Mouse (Mus musculus) MEL (cell line): ENCODE results near the gene Nup205. TPM values are rescaled to one million over a fixed set of nuclear protein-coding genes. Genes with fewer than 3 reads are reported as not detected.

Experiments
- DNase-seq: peaks from one replicate; pipeline ENCODE4 v3.0.0; 2011; ENCODE audit warnings: low read depth, low spot score
- H3K27ac ChIP-seq: 2 replicates; pipeline ENCODE4 v1.5.1; 2012; ENCODE audit warnings: low read depth, mild to moderate bottlenecking, control low read depth, low read length, moderate library complexity; ENCODE audit not compliant: control insufficient read depth
- H3K27me3 ChIP-seq, 2 experiments: fragments of 150-350 bp in 1 of 2; sonication (generic) in 1 of 2; 2 replicates each; pipeline ENCODE4 v1.6.1; 2012; ENCODE audit warnings: low read length in 2 of 2, mild to moderate bottlenecking in 2 of 2, improper control_type of control experiment in 1 of 2, moderate library complexity in 1 of 2; ENCODE audit not compliant: insufficient read depth in 2 of 2, control insufficient read depth in 1 of 2
- H3K36me3 ChIP-seq, 2 experiments: 2 replicates each; pipeline ENCODE4 v1.6.1; 2012 to 2014; ENCODE audit warnings: low read length in 2 of 2, improper control_type of control experiment in 1 of 2, inconsistent platforms in 1 of 2, mild to moderate bottlenecking in 1 of 2; ENCODE audit not compliant: insufficient read depth in 2 of 2, control insufficient read depth in 1 of 2
- H3K4me1 ChIP-seq, 2 experiments: fragments of 150-350 bp in 1 of 2; sonication (generic) in 1 of 2; 2 replicates each; pipeline ENCODE4 v1.6.1; 2012; ENCODE audit warnings: low read length in 2 of 2, improper control_type of control experiment in 1 of 2, mild to moderate bottlenecking in 1 of 2; ENCODE audit not compliant: insufficient read depth in 2 of 2, control insufficient read depth in 1 of 2
- H3K4me3 ChIP-seq, 2 experiments: fragments of 150-350 bp in 1 of 2; sonication (generic) in 1 of 2; 2 replicates each; pipeline ENCODE4 v1.5.1; 2012; ENCODE audit warnings: low read depth in 2 of 2, low read length in 2 of 2, mild to moderate bottlenecking in 2 of 2, moderate library complexity in 2 of 2, control low read depth in 1 of 2, improper control_type of control experiment in 1 of 2; ENCODE audit not compliant: control insufficient read depth in 1 of 2, insufficient read depth in 1 of 2
- H3K79me2 ChIP-seq: 2 replicates; pipeline ENCODE4 v1.6.1; 2012; ENCODE audit warnings: mild to moderate bottlenecking, low read length, moderate library complexity; ENCODE audit not compliant: control insufficient read depth, poor library complexity, insufficient read depth
- H3K9ac ChIP-seq: 2 replicates; pipeline ENCODE4 v1.6.1; 2012; ENCODE audit warnings: low read depth, mild to moderate bottlenecking, control low read depth, low read length, moderate library complexity; ENCODE audit not compliant: control insufficient read depth, poor library complexity, severe bottlenecking
- H3K9me3 ChIP-seq: fragments of 150-350 bp; sonication (generic); replicated peaks from 2 replicates; pipeline ENCODE4 v1.6.1; 2012; ENCODE audit warnings: mild to moderate bottlenecking, low read length, improper control_type of control experiment, moderate library complexity; ENCODE audit not compliant: insufficient read depth
- BHLHE40 ChIP-seq: IDR thresholded peaks from 2 replicates; pipeline ENCODE4 v1.6.1; 2012; ENCODE audit warnings: low read depth, mild to moderate bottlenecking, inconsistent platforms, low read length, improper control_type of control experiment, borderline replicate concordance
- CHD1 ChIP-seq: IDR thresholded peaks from 2 replicates; pipeline ENCODE4 v1.6.1; 2012; ENCODE audit warnings: low read depth, mild to moderate bottlenecking, inconsistent platforms, low read length, improper control_type of control experiment
- E2F4 ChIP-seq: IDR thresholded peaks from 2 replicates; pipeline ENCODE4 v1.6.1; 2011; ENCODE audit warnings: low read depth, low read length, improper control_type of control experiment, borderline replicate concordance
- ELF1 ChIP-seq: IDR thresholded peaks from 2 replicates; pipeline ENCODE4 v1.6.1; 2014; ENCODE audit warnings: low read depth, mild to moderate bottlenecking, inconsistent platforms, low read length, improper control_type of control experiment, moderate library complexity
- EP300 ChIP-seq, 2 experiments: IDR thresholded peaks; 2 replicates each; pipeline ENCODE4 v1.6.1; 2011; ENCODE audit warnings: improper control_type of control experiment in 2 of 2, low read length in 2 of 2, low read depth in 1 of 2, mild to moderate bottlenecking in 1 of 2
- ETS1 ChIP-seq: IDR thresholded peaks from 2 replicates; pipeline ENCODE4 v1.6.1; 2012; ENCODE audit warnings: low read depth, mild to moderate bottlenecking, inconsistent platforms, low read length, improper control_type of control experiment, moderate library complexity
- GATA1 ChIP-seq: IDR thresholded peaks from 2 replicates; pipeline ENCODE4 v1.6.1; 2011; ENCODE audit warnings: low read depth, low read length, improper control_type of control experiment
- HCFC1 ChIP-seq: IDR thresholded peaks from 2 replicates; pipeline ENCODE4 v1.6.1; 2012; ENCODE audit warnings: low read depth, mild to moderate bottlenecking, inconsistent platforms, low read length, improper control_type of control experiment, moderate library complexity
- JUND ChIP-seq: IDR thresholded peaks from 2 replicates; pipeline ENCODE4 v1.6.1; 2011; ENCODE audit warnings: low read depth, mild to moderate bottlenecking, improper control_type of control experiment, low read length
- MAFK ChIP-seq: IDR thresholded peaks from 2 replicates; pipeline ENCODE4 v1.6.1; 2011; ENCODE audit warnings: low read depth, mild to moderate bottlenecking, low read length, improper control_type of control experiment, borderline replicate concordance
- MAZ ChIP-seq: IDR thresholded peaks from 2 replicates; pipeline ENCODE4 v1.6.1; 2012; ENCODE audit warnings: low read depth, mild to moderate bottlenecking, inconsistent platforms, low read length, improper control_type of control experiment
- MEF2A ChIP-seq: IDR thresholded peaks from 2 replicates; pipeline ENCODE4 v1.6.1; 2014; ENCODE audit warnings: low read depth, mild to moderate bottlenecking, inconsistent platforms, low read length, improper control_type of control experiment; ENCODE audit not compliant: poor library complexity, insufficient replicate concordance, severe bottlenecking; ENCODE audit errors: extremely low read depth
- MXI1 ChIP-seq: IDR thresholded peaks from 2 replicates; pipeline ENCODE4 v1.6.1; 2011; ENCODE audit warnings: mild to moderate bottlenecking, low read depth, low read length, improper control_type of control experiment
- NELFE ChIP-seq: IDR thresholded peaks from 2 replicates; pipeline ENCODE4 v1.6.1; 2011; ENCODE audit warnings: low read depth, low read length, improper control_type of control experiment
- POLR2AphosphoS2 ChIP-seq: IDR thresholded peaks from 2 replicates; pipeline ENCODE4 v1.6.1; 2011; ENCODE audit warnings: low read length, improper control_type of control experiment
- POLR2AphosphoS5 ChIP-seq: IDR thresholded peaks from 2 replicates; pipeline ENCODE4 v1.6.1; 2012; ENCODE audit warnings: low read depth, borderline replicate concordance, mild to moderate bottlenecking, inconsistent platforms, low read length, moderate library complexity, mixed read lengths
- SMC3 ChIP-seq: IDR thresholded peaks from 2 replicates; pipeline ENCODE4 v1.6.1; 2011; ENCODE audit warnings: low read depth, low read length, improper control_type of control experiment
- TBP ChIP-seq: IDR thresholded peaks from 2 replicates; pipeline ENCODE4 v1.8.0; 2011; ENCODE audit warnings: low read depth, low read length, improper control_type of control experiment
- UBTF ChIP-seq: IDR thresholded peaks from 2 replicates; pipeline ENCODE4 v1.6.1; 2012; ENCODE audit warnings: low read depth, mild to moderate bottlenecking, inconsistent platforms, low read length, improper control_type of control experiment, moderate library complexity, borderline replicate concordance; ENCODE audit not compliant: insufficient read depth
- USF1 ChIP-seq: IDR thresholded peaks from 2 replicates; pipeline ENCODE4 v1.6.1; 2014; ENCODE audit warnings: low read depth, mild to moderate bottlenecking, inconsistent platforms, low read length, improper control_type of control experiment, moderate library complexity
- USF2 ChIP-seq, 2 experiments: IDR thresholded peaks; 2 replicates each; pipeline ENCODE4 v1.6.1; 2011 to 2012; ENCODE audit warnings: improper control_type of control experiment in 2 of 2, low read length in 2 of 2, borderline replicate concordance in 1 of 2, inconsistent platforms in 1 of 2, low read depth in 1 of 2, mild to moderate bottlenecking in 1 of 2; ENCODE audit not compliant: insufficient read depth in 1 of 2
- ZC3H11A ChIP-seq: IDR thresholded peaks from 2 replicates; pipeline ENCODE4 v1.6.1; 2012; ENCODE audit warnings: low read depth, mild to moderate bottlenecking, inconsistent platforms, low read length, improper control_type of control experiment
- ZKSCAN1 ChIP-seq: IDR thresholded peaks from 2 replicates; pipeline ENCODE4 v1.6.1; 2012; ENCODE audit warnings: low read depth, mild to moderate bottlenecking, inconsistent platforms, low read length, improper control_type of control experiment, moderate library complexity
- ZNF384 ChIP-seq: IDR thresholded peaks from 2 replicates; pipeline ENCODE4 v1.6.1; 2012; ENCODE audit warnings: low read depth, mild to moderate bottlenecking, inconsistent platforms, low read length, improper control_type of control experiment
- polyA plus RNA-seq, 2 experiments: library from polyadenylated mRNA; stranded (reverse) in 1 of 2; unstranded in 1 of 2; fragments of >175 nt in 1 of 2; fragments of >200 nt in 1 of 2; gene quantifications; 2 replicates each; pipeline versions ENCODE4 v1.2.1 to v1.2.4; 2012; ENCODE audit warnings: low replicate concordance in 2 of 2, low read depth in 1 of 2; ENCODE audit not compliant: insufficient read length in 2 of 2, insufficient read depth in 1 of 2, missing spikeins in 1 of 2
- total RNA-seq: library from RNA; depleted of rRNA; stranded (reverse); fragments of 300-350 nt; gene quantifications from 2 replicates; pipeline ENCODE4 v1.2.3, GENCODE M21; 2012

Gene Nup205
- total and polyA plus RNA-seq, 3 experiments = 32.1 to 89.3 (median 82.9) TPM

DNA sequence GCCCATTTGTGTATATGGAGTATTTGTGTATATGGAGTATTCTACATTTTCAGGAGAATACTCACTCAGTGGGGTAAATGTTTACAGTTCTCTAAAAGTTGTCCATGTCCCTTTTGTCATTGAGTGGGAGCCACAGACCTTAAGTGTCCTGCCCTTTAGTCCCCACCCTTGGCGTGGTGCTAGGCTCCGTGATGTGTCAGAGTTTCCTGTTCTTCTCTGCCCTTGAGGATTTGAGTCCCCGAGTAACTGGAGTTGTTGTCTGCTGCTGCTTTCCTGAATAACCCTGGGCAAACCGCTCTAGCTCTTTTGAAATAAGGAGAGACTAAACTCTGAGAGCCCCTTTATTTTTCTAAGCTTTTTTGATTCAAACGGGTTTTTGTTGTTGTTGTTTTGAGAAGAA is 82.3 kb downstream of the Nup205 start:
- H3K27me3 ChIP-seq = no peaks in the 10 kb centered on the region
- no peak overlapping the region for H3K9ac ChIP-seq
- H3K9me3 ChIP-seq = no peaks in the 10 kb centered on the region
- H3K36me3 ChIP-seq = peaks cover 4 to 29% of the 10 kb centered on the region in 2 experiments
- no peak for TF ChIP-seq HCFC1
- TF ChIP-seq POLR2AphosphoS2 = no peak
- no peak for TF ChIP-seq ZC3H11A
- no peak for TF ChIP-seq POLR2AphosphoS5
- TF ChIP-seq NELFE = no peak
- no peak for TF ChIP-seq ZNF384
- no peak for TF ChIP-seq EP300 (IDR thresholded peaks at IDR 0.05; ENCODE audit: low read depth in 1 of 2, low read length in 2 of 2)
- TF ChIP-seq USF1 = no peak
- TF ChIP-seq MAFK = no peak
- no peak for DNase-seq
- H3K4me3 ChIP-seq = no peak overlapping the region
- H3K79me2 ChIP-seq = peaks cover 12% of the 10 kb centered on the region
- H3K27ac ChIP-seq = no peak overlapping the region
- peaks cover 20 to 27% of the 10 kb centered on the region in 2 experiments for H3K4me1 ChIP-seq

DNA sequence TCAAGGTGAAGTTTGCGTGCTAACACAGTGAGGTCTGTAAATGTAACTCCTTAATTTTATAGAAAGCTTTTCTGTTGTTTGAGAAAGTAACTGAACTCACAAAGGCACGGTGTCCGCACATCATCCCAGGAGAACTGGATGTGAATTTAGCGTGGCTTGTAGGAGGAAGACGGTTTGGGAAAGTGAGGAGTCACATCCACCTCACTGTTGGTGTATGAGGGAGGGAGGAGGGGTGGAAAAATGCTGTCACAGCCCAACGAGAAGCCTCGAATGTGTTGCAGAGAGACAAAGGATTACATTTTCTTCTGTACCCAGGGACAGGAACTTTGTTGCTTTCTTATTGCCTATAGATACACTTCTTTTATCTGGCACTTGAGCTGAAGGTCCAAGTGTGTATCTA is 83.3 kb downstream of the Nup205 start:
- Histone ChIP-seq H3K79me2 (peaks cover 12% of the 10 kb centered on the region), H3K27me3 (no peaks in the 10 kb centered on the region), H3K27ac (no peak overlapping the region), H3K36me3 (peaks cover 4 to 19% of the 10 kb centered on the region in 2 experiments)
- DNase-seq = no peak
- TF ChIP-seq MAZ = no peak
- no peak for TF ChIP-seq GATA1
- TF ChIP-seq ETS1 = no peak
- TF ChIP-seq, all 39 proteins: peak for 0
- Histone ChIP-seq H3K9me3 (no peaks in the 10 kb centered on the region), H3K4me1 (peaks cover 13 to 17% of the 10 kb centered on the region in 2 experiments), H3K4me3 (no peak overlapping the region), H3K9ac (no peak overlapping the region)

DNA sequence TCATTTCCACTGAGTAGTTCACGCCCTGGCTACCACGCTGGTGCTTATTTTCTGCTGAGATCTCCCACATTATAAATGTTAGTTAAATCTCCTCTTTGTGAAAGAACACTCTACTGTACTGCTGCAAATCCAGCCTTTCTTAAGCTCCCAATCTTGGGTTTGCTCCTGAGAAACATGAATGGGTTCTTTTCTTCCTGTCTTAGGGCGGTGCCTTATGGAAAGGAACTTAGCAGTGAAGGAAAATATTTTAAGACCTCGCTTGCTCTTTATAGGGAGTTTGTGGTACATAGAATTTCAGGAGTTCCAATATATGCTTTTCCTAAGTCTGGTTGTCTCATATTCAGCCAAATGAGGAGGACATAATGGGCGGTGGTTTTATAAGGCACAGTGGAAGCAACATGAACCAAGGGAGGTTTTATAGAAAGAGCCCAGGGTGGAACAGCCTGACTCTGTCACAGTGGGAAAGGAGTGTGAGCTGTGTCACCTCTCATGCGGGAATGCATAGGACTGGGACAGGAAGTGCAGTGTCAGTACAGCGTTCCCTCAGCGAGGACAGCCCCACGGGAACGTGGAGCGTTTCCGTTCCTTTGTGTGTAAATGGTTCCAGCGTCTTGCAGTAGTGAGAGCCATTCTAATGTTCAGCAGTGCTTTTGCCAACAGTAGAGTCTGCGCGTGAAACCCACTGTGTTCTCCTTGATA is 88.5 kb downstream of the Nup205 start:
- Histone ChIP-seq H3K9me3 (no peaks in the 10 kb centered on the region), H3K4me3 (no peak overlapping the region), H3K27ac (no peak overlapping the region), H3K27me3 (no peaks in the 10 kb centered on the region), H3K36me3 (peaks cover 0 to 4% of the 10 kb centered on the region in 2 experiments; a peak in 2 of 4 replicates), H3K9ac (no peak overlapping the region), H3K79me2 (no peaks in the 10 kb centered on the region), H3K4me1 (no peaks in the 10 kb centered on the region)
- DNase-seq = no peak
- TF ChIP-seq TBP (no peak), BHLHE40 (no peak), USF2 (IDR thresholded peaks at IDR 0.05; ENCODE audit: borderline replicate concordance in 1 of 2, insufficient read depth in 1 of 2, low read depth in 1 of 2, low read length in 2 of 2) (no peak), MXI1 (no peak), JUND (no peak), SMC3 (no peak), MAFK (no peak), E2F4 (no peak), ELF1 (no peak), ZKSCAN1 (no peak), MEF2A (no peak), CHD1 (no peak), POLR2AphosphoS5 (no peak), UBTF (no peak), USF1 (no peak)
